Mouse (Mus musculus): ENCODE results near the gene Gm42791. TPM values are rescaled to one million over a fixed set of nuclear protein-coding genes. Genes with fewer than 3 reads are reported as not detected.
A peak's percentile ranks its signal among the peaks of the same experiment; 100 is the strongest.

The Gm42791 gene
- total RNA-seq, 2 experiments from 2014 or later, result 9.6 to 11.5 TPM

DNA sequence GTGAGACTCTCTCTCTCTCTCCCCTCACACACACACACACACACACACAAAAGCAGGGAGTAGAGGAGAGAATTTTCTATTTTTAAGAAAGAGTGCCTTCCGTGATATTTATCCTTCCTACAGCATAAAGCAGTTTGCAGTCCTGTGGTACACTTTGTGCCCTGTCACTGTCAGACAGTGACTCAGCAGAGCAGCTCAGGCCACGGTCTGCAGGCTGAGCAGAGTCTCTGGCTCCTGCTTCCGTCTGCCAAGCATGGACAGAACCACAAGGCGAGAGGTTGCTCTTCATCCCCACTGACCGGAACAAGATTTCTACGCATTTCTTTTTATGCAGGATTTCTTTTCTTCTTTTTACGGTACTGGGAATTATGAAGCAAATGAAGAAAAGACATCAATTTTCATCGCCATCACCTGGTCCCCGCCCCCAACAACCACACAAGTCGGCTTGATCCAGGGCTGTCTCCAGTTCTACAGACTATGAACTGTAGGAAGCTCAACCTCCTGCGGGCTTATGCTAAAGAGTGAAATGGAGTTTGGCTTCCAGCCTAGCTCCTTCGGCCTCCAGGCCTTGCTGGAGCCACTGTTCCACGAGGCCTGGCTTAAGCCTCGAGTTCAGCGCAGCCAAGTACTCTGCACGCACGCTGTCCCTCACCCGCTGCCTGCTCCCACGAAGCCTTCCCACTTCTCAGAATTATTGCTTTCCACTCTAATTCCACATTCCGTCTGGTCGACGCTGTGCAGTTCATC lies 40.5 kb downstream of the Gm42791 start:
- DNase-seq (ENCODE audit: low spot score in 2 of 2), result no peak

DNA sequence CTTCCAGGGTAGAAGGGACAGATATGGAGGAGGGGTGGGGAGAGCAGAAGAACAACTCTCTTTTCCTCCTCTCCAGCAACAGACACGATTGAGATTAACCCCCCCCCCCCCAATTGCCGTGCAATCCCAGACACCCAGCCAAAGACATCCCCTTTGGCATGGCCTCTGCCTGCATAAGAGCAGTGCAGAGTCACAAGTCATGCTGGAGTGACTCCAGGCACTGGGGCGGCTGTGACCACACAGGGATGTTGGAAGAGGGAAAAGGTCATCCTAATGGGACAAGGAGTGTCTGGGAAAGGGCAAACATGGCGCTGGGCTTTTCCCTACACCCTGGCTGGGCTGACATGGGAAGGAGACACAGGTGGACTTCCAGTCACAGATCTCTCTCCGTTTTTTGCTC lies 41.8 kb downstream of the Gm42791 start:
- DNase-seq (ENCODE audit: low spot score in 2 of 2), result no peak

DNA sequence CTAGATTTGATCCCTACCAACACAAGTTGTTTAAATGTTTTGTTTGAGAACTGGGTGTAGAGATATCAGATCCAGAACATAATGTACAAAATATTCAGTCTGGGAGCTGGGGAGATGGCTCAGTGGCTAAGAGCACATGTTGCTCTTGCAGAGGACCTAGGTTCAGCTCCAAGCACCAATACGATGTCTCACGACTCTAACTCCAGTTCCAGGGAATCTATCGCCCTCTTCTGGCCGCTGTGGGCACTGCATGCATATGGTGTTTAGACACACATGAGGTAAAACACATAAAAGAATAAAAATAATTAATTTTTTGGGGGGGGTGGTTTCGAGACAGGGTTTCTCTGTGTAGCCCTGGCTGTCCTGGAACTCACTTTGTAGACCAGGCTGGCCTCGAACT lies 42.5 kb downstream of the Gm42791 start:
- DNase-seq (ENCODE audit: low spot score in 2 of 2), result peak; percentile 37 to 46

DNA sequence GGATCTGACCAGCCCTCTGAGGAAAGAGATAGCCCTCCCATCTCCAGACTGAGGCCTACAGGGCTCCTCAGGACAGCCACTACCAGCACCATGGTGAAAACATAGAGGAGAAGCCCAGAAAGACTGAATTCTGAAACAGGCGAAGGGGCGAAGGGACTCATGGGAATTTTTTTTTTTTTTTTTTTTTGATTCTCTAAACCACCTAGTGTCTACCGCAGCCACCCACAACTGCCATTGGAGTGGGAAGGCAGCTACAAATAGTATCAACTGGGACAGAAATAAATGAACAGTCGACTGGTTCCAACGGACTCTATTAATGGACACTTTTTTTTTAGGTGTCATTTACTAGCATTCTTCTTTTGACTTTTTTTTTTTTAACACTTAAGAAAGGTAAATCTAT lies 43.6 kb downstream of the Gm42791 start:
- DNase-seq (ENCODE audit: low spot score in 2 of 2), result no peak

DNA sequence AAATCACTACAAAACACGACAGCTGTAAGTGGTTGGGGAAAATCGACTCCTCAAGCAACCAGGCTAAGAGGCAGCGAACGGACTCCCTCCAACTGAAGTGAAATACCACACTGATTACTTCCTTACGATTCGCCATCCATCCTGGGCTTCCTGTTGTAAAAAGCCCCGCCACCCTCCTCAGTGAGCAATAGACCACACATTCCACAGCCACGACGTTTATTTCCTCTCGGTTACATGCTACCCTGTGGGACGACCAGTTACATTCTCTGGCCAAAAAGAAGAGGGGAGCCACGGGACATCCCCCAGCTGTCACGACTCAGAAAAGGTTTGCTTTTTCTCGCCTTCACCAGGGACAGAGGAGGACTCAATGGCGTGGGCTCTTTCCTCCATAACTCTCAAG lies 44.9 kb downstream of the Gm42791 start:
- DNase-seq (ENCODE audit: low spot score in 2 of 2), result no peak

DNA sequence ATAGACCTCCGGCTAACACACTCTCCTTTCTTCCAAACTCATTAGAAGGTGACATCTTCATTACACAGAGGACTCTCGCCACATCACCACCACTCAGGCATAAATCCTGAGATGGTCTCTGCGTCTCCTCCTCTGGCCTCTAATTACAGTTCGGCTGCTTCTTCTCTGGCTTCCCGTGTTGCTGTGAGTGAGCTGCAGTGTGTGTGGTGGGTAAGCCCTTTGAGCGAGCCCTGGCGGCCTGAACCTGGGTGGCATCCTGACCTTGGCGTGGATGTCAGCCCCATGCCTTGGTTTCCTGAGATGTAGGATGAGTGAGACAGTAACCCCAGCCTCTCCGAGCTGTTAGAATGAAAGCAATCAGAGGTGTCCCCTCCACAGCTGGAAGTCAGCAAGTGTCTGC lies 46.4 kb downstream of the Gm42791 start:
- no peak for DNase-seq (ENCODE audit: low spot score in 2 of 2)

DNA sequence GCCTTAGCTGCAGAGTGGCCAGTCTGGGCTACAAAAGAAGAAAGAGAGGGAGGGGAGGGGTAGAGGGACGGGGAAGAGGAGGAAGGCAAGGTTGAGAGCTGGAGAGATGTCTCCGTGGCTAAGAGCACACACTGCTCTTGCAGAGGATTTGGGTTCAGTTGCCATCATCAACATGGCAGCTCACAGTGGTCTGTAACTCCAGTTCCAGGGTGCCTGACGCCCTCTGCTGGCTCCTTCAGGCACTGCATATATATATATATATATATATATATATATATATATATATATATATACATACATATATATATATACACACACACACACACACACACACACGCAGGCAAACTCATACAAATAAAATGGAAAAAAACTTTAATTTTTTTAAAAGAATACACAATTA lies 47.5 kb downstream of the Gm42791 start:
- DNase-seq (ENCODE audit: low spot score in 2 of 2), result no peak

DNA sequence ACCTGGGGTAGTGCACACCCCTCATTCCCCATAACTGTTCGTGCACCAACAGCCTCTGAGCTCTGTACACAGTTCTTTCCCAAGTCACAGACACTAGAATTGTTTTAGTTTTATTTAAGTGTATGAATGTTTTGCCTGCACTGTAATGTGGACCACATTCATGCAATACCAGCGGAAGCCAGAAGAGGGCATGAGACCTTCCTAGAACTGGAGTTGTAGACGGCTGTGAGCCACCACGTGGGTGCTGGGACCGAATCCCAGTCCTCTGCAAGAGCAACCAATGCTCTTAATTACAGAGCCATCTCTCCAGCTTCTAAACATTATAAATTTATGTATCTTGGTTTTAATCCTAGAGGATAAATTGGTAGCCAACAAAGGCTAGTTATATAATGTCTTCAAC lies 48.2 kb downstream of the Gm42791 start:
- DNase-seq (ENCODE audit: low spot score in 2 of 2), result peak; percentile 33 to 38

DNA sequence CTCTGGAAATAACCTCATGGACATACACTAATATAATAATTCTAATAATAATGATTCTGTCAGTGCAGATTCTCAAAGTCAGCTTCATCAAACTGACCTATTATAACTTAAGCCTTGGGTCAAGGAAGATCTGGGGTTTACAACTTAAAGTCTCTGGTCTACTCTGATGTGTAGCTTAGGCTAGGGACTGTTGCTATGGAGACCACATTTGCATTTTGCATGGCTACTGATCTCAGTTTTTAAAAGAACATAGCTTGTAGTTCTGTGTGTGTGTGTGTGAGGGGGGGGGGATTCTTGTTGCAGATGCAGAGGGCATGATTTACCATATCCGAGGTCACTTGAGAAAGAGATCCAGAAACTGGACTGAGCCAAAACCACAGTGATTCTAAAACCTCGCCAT lies 49.2 kb downstream of the Gm42791 start:
- no peak for DNase-seq (ENCODE audit: low spot score in 2 of 2)

DNA sequence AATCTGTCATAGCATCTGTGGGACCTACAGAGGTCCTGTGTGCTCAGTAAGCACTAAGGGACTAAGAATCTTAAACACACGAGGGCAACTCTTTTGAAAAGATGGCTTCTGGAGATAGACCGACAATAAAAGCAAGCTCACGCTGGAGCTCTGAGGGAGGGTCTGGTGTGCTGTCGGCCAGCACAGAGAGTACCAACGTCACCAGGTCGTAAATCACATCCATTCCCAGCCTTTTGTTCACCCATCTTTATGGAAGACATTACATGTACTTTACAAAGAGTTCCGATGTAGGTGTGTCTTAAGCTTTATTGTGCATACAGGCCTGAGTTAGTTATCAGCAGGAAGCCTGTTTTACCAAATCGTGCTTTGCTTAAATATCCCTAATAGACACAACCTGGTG lies 50.9 kb downstream of the Gm42791 start:
- no peak for DNase-seq (ENCODE audit: low spot score in 2 of 2)

DNA sequence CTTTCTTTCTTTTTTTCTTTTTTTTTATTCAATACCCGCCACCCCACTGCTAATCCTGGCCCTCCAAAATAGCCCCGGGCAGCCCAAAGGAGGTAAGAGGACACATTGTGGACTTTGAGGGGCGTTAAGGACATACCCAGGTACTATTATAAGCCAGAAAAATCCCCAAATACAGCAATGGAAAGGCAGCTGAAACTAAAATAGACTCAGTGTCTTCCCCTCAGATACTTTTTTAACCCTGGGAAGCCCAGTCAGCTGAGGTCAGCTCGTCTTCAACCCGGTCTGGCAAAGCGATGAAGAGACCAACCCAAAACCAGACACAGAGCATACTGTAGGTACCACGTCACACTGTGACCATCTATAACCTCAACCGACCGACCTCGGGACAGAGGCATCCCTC lies 51.5 kb downstream of the Gm42791 start:
- DNase-seq (ENCODE audit: low spot score in 2 of 2), result no peak

DNA sequence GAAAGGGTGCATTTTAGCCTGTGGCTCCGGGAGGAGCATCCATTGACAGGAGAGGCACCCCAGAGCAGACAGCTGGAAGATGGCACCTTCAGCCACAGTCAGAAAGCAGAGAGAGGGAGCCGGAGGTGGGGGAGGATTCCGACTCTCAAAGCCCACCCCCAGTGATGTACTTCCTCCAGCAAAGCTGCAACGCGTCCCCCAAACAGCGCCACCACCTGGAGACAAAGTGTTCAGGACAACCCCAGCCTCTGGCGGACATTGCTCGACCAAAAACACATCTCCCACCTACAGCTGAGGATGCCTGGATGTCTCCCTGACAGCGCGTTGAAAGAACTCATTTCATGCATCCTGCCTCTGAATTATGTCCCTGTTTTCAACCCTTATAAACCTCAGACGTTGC lies 52.0 kb downstream of the Gm42791 start:
- no peak for DNase-seq (ENCODE audit: low spot score in 2 of 2)

DNA sequence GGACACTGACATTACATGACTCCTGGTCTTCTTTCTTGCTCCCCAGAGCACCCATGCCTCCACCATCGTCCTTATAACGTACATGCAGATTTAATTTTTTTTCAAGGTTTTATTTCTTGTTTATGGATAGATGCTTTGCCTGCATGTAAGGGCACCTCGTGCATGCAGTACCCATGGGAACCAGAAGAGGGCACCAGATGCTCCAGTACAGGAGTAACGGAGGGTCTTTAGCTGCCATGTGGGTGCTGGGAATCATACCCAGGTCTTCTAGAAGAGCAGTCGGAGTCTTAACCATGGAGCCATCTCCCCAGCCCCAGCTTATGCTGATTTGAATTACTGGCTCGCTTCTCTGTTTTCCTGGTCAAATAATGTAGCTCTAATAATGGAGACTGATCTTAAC lies 52.6 kb downstream of the Gm42791 start:
- no peak for DNase-seq (ENCODE audit: low spot score in 2 of 2)

DNA sequence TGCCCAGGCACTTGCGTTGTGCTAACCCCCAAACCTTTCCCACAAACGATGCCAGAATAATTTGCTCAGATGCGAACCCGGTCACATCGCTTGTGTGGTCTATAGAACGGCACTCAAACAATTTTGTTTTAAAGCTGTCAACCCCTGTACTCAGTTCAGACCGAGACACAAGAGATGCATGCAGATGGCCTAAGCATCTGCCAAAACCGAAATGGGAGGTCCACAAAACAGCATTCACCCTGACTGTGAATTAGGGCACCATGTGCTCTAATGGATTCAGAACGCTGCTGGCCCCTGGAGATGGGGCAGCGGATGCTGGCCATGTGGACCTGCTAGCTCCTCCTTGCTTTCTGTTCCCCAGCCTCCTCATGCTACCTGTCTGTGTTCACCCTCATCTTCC lies 53.1 kb downstream of the Gm42791 start:
- no peak for DNase-seq (ENCODE audit: low spot score in 2 of 2)

DNA sequence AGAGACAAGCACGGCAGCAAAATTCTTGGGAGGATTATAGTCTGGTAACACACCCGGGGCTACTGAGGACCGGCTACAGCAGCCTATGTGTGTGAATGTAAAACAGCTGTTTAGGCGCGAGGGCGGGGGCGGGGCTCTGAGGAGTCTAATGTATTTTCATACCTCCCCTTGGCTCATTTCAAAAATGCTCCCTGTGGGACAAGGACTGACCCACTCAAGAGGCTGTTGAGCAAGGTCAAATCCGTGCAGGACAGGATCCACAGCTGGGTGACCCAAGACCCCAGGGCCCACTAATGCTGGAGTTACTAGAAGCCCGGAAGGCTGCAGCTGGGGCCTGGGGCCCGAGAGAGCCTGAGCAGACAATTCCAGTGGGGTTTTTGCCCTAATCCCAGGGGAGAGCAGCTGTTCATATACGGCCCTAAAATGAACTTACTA lies 55.0 kb downstream of the Gm42791 start:
- no peak for DNase-seq (ENCODE audit: low spot score in 2 of 2)

DNA sequence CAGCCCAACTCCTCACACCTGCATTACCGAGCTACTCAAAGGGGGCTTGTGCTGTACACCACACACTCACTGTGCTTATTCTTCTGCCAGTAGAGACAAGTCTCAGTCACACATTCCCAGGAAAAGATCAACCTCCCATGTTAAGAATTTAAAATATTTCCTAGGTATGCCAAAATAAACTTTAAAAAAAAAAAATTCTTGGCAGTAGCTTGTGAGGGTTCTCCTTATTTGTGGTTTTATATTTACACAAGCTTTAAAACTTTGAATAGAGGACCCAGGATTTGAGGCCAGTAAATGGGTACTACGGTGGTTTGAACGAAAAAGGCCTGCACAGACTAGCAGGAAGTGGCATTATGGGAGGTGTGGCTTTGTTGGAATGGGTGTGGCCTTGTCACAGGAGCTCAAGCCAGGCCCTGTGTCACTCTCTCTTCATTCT lies 58.4 kb downstream of the Gm42791 start:
- DNase-seq (ENCODE audit: low spot score in 2 of 2), result no peak

DNA sequence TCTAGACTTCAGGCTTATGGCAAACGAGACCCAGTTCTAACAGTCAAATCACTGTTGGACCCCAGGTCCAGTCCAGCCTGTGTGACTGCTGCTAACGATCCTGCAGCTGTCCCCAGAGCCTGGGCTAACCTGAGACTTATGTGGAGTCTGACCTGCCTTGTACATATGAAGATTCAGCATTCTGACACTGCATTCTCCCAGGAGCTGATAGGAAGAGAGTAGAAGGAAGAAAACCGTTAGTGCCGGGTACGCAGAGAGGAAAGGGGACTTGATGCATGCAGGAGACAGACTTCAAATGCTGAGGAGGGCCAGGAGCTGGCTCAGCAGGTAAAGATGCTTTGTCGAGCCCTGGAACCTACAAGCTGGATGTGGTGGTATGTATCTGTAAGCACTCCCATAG lies 59.1 kb downstream of the Gm42791 start:
- no peak for DNase-seq (ENCODE audit: low spot score in 2 of 2)

DNA sequence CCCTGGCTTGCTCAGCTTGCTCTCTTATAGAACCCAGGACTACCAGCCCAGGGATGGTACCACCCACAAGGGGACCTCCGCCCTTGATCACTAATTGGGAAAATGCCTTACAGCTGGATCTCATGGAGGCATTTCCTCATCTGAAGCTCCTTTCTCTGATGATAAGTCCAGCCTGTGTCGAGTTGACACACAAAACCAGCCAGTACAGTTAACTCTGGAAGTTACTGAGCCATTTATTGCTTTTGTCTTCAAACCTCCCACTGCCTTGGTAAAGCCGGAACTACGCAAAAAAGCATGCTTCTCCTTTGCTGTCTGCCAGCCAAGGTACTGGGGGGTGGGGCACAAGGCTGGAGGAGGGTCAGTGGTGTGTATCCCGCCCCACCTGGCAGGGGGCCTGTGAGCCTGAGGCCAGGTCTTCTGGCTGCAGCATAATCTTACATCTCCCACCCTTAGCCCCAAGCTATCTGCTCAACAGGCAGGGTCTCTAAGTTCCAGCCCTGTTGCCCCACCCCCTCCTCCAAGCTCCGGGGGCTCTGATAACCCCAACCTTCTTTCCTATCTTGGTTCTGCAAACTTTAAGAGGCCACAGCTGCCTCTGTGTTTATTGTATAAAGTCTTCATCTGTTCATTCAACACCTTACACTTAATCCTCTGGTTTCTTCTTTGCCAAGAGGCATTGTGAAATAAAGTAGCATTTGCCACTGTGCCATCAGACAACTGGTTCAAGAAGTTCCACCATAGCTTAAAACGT lies 59.7 kb downstream of the Gm42791 start:
- DNase-seq (ENCODE audit: low spot score in 2 of 2), result no peak

DNA sequence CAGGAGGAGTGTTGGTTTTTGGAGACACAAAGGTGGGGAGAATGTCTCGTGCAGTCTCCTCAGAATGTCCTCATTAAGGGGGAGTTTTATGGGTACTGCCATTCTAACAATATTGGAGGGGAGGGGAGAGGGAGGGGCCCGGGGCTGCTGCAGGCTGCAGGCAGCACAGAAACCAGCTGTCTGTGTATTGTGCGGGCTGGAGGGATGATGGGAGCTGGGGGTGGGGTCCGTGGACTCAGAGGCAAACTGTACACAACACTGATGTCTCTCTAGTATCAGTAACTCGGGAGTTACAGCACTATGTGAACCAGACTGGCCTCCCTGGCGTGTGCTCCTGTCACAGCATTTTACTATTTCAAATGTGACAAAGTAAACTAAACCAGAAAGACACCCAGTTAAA lies 60.5 kb downstream of the Gm42791 start:
- no peak for DNase-seq (ENCODE audit: low spot score in 2 of 2)

DNA sequence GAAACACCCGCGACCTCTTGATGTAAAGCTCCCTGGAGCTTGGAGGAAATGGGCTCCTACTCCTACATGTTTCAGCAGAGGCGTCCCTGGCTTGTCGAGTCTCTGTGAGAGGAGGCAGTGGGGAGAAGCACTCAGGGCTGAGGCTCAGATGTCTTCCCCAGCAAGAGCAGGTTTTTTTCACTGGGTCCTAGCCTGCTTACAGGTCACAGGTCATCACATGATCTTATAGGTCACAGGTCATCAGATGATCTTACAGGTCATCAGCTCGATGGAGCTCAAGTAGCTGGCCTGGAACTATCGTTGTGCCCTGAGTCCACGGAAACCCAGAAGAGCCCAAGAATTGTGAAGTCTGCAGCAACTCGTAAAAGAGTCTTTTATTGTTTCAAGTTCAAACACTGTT lies 61.2 kb downstream of the Gm42791 start:
- DNase-seq (ENCODE audit: low spot score in 2 of 2), result no peak

DNA sequence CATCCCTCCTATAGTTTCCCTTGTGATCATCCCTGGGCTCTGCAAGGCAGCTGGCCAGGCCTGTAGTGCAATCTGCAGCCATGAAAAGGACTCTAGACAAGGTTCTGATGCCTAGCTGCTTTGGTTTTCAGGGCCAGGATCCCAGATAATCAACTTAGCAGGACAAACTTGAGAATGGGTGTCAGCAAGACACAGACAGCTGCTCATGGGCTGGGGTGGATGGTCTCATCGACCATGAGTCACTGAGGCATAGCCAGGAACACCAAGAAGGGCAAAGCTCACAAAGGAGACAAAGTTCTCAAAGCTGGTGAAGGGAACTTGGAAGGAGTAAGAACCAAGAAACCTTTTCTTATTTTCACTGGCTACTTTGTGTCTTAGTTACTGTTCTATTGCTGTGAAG lies 63.6 kb downstream of the Gm42791 start:
- no peak for DNase-seq (ENCODE audit: low spot score in 2 of 2)

DNA sequence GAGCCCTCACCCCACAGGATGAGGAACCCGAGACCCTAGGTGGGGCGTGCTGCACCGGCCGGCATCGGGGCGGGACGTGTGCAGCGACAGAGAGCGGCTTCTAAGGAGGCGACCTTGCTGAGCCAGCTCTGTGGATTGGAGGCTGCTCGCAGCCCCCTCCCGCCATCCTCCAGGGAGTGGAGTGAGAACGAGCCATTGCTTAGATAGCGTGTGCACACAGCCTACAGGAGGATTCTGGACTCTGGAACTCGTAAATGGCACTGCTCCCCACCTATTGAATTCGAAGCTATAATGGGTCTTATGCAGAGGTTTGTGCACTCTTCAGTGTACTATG lies 65.9 kb downstream of the Gm42791 start, which contains the start of gene Katnal1:
Gene Katnal1, minus strand, starts transcription at position 205 of the 334 bp plus-strand sequence.
- DNase-seq (ENCODE audit: low spot score in 2 of 2), result no peak
